In the genomic region with DNA sequence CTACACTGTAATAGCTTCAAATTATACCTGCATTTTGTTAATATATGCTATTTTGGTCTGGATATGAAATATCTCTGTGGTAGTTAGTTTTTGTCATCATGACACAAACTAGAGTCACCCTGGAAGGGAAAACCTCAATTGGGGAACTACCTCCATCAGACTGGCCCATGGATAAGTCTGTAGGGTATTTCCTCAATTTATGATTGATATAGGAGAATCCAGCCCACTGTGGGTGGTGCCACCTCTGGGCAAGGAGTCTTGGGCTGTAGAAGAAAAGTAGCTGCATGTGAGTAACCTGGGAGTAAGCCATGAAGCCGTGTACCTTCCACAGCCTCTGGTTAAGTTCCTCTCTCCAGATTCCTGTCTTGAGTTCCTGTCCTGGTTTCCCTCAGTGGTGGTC, we compare ENCODE assay signal across 17 mouse cellular contexts.
"Had no signal": no experiment of that assay in that cellular context is flagged by ENCODE, and none has a peak within 500 bp of the region (broad histone marks: within the 10 kb centered on the region; RNA-seq: fewer than 3 reads in every experiment).

No protein-coding gene starts in this region.

- H3K36me3 ChIP-seq: limb, embryonic 12.5 days; limb, embryonic 15.5 days; lung, embryonic 15.5 days had no signal

- H3K9ac ChIP-seq: limb, embryonic 12.5 days; limb, embryonic 15.5 days; liver, embryonic 14.5 days; lung, embryonic 15.5 days had no signal

- H3K4me1 ChIP-seq: limb, embryonic 12.5 days; limb, embryonic 15.5 days; lung, embryonic 15.5 days had no signal

- H3K27ac ChIP-seq: limb, embryonic 12.5 days; limb, embryonic 15.5 days; liver, embryonic 14.5 days; lung, embryonic 15.5 days had no signal

- H3K27me3 ChIP-seq: limb, embryonic 12.5 days; limb, embryonic 15.5 days; lung, embryonic 15.5 days had no signal

- H3K9me3 ChIP-seq: limb, embryonic 12.5 days; limb, embryonic 15.5 days; lung, embryonic 15.5 days had no signal

- H3K4me3 ChIP-seq: limb, embryonic 12.5 days; limb, embryonic 15.5 days; lung, embryonic 15.5 days had no signal

- DNase-seq: kidney, adult 9 months; kidney, postnatal 14 days; kidney, postnatal 4 days; left cerebral cortex, postnatal 4 days; lung, adult 18-20 months; lung, postnatal 10 days; lung, postnatal 36 days; midbrain, embryonic 14.5 days; thymus, adult 2 months; thymus, postnatal 14 days; thymus, postnatal 4 days had no signal

- H3K4me2 ChIP-seq: limb, embryonic 12.5 days; limb, embryonic 15.5 days; liver, embryonic 11.5 days; lung, embryonic 15.5 days; midbrain, embryonic 11.5 days had no signal
